Comparison of ENCODE assay signal across 8 mouse cellular contexts in the genomic region with DNA sequence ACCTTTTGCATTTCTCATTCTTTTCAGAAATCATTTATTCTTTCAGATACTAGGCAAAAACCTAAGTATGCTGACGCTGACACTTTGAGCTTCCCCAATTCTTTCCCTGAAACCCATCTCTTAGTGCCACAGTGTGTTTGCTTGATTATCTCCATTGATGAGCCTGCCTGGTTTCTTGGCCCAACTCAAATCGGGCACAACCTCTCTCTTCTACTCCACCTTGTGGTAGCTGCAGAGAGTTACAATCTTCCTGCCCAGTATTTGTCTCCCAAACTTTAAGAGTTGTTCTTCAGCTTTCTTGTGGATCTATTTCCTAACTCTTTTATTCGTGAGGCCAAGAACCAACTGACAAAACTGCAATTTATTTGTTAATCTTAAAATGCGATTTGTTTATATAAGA.
DNase-seq lines count a peak whose midpoint lies in the region; TF ChIP-seq lines count a peak whose summit lies in the region.

No protein-coding gene starts in this region.

- peak; percentile 82 for TF ChIP-seq CTCF in heart, adult 2 months (IDR thresholded peaks at IDR 0.05)
- TF ChIP-seq CTCF in thymus, adult 2 months (IDR thresholded peaks at IDR 0.05; ENCODE audit: borderline replicate concordance, control insufficient read depth, extremely low read depth, insufficient read depth, low read length, poor library complexity), result no peak

- no peak overlapping the region for H3K27ac ChIP-seq in heart, adult 2 months
- H3K27ac ChIP-seq in thymus, adult 2 months (ENCODE audit: control insufficient read depth, insufficient read depth, low read length), result no peak overlapping the region

- 19% methylated on average over 4 of the region's 4 CpGs for WGBS in heart, adult 2 months
- WGBS in thymus, adult 2 months, result 18% methylated on average over 4 of the region's 4 CpGs

- no peak for DNase-seq in heart, adult 2 months
- no peak for DNase-seq in heart, postnatal 36 days
- DNase-seq in thymus, postnatal 0 days (ENCODE audit: low spot score), result peak; percentile 35
- no peak for DNase-seq in thymus, adult 2 months
- peak; percentile 49 for DNase-seq in cerebellum, adult 9-10 months
- peak; percentile 11 for DNase-seq in layer of hippocampus, adult 9-11 months
- peak; percentile 19 for DNase-seq in thymus, postnatal 4 days
- DNase-seq in gastrocnemius, postnatal 25 days, result no peak

- no peak overlapping the region for H3K9ac ChIP-seq in heart, adult 2 months (ENCODE audit: low read depth, low read length)

- no peaks in the 10 kb centered on the region for H3K79me2 ChIP-seq in heart, adult 2 months (replicated peaks; ENCODE audit: control insufficient read depth, insufficient read depth, low read length)

- intact Hi-C loops in heart, adult 2 months (cut with DNase I), result loop anchor here (1.0 kb wide), 1 partner anchor 241 kb away; no protein-coding TSS in a partner anchor
- intact Hi-C loops in heart, postnatal 36 days (cut with DNase I), result loop anchor here (1.0 to 5.0 kb wide), 2 partner anchors 220 to 241 kb away; no protein-coding TSS in a partner anchor

- no peaks in the 10 kb centered on the region for H3K36me3 ChIP-seq in heart, adult 2 months (ENCODE audit: control insufficient read depth, insufficient read depth, low read length)
- no peaks in the 10 kb centered on the region for H3K36me3 ChIP-seq in thymus, adult 2 months (ENCODE audit: control insufficient read depth, insufficient read depth, low read length)

- no peaks in the 10 kb centered on the region for H3K4me1 ChIP-seq in heart, adult 2 months (ENCODE audit: control insufficient read depth, insufficient read depth, low read length)
- H3K4me1 ChIP-seq in thymus, adult 2 months (replicated peaks; ENCODE audit: control insufficient read depth, insufficient read depth, low read length), result no peaks in the 10 kb centered on the region

- H3K4me3 ChIP-seq in heart, adult 2 months, result no peak overlapping the region
- no peak overlapping the region for H3K4me3 ChIP-seq in thymus, adult 2 months (ENCODE audit: control insufficient read depth, insufficient read depth, low read length)

- H3K27me3 ChIP-seq in heart, adult 2 months (ENCODE audit: control insufficient read depth, insufficient read depth, low read length), result no peaks in the 10 kb centered on the region
- no peaks in the 10 kb centered on the region for H3K27me3 ChIP-seq in thymus, adult 2 months (ENCODE audit: control insufficient read depth, insufficient read depth, low read length)

- TF ChIP-seq EP300 in heart, adult 2 months (IDR thresholded peaks at IDR 0.05; ENCODE audit: insufficient read depth, low read depth, low read length), result no peak

- TF ChIP-seq POLR2A in heart, adult 2 months (IDR thresholded peaks at IDR 0.05; ENCODE audit: insufficient read depth, low read depth, low read length), result no peak
- no peak for TF ChIP-seq POLR2A in thymus, adult 2 months (IDR thresholded peaks at IDR 0.05; ENCODE audit: control insufficient read depth, extremely low read depth, insufficient read depth, low read length, poor library complexity)

Comparison
In these comparisons a context has a peak if more than half of its experiments do, and no peak if none do; other contexts are left out.
1. DNase-seq: peak in thymus, postnatal 0 days (single experiment), cerebellum, adult 9-10 months (single experiment), layer of hippocampus, adult 9-11 months (single experiment) and thymus, postnatal 4 days (single experiment); none in heart, adult 2 months (0 of 2), heart, postnatal 36 days (0 of 2), thymus, adult 2 months (single experiment) and gastrocnemius, postnatal 25 days (single experiment).